Mouse (Mus musculus): Measurements from ENCODE around the gene Dnajc8. TPM values are rescaled to one million over a fixed set of nuclear protein-coding genes. Genes with fewer than 3 reads are reported as not detected.
A peak's percentile ranks its signal among the peaks of the same experiment; 100 is the strongest.
"Not testable (repeated sequence)": the region's sequence is repeated elsewhere in the genome, so short reads cannot be mapped to it uniquely, and the experiment has no call there.

Dnajc8 gene
- polyA plus RNA-seq, 1 experiment from 2014 or later: 77.7 TPM

- Histone ChIP-seq H3K4me3 (ENCODE audit: low read depth, low read length) (no peak overlapping the region), H3K27ac (ENCODE audit: low read length) (no peak overlapping the region), H3K27me3 (ENCODE audit: control insufficient read depth, insufficient read depth, low read depth, low read length) (no peaks in the 10 kb centered on the region), H3K36me3 (ENCODE audit: control insufficient read depth, insufficient read depth) (peaks cover 67% of the 10 kb centered on the region), H3K4me1 (ENCODE audit: control insufficient read depth, low read depth, low read length) (no peaks in the 10 kb centered on the region; the same call in 1 of the 2 replicates), H3K9ac (ENCODE audit: low read depth, low read length) (no peak overlapping the region), H3K4me2 (ENCODE audit: low read depth, low read length) (no peak overlapping the region), H3K9me3 (replicated peaks; ENCODE audit: control insufficient read depth, low read length) (no peaks in the 10 kb centered on the region)
- 25% methylated on average over 8 of the region's 8 CpGs for WGBS (ENCODE audit: insufficient replicate concordance)
- ATAC-seq (ENCODE audit: low read depth): peak; percentile 71
These were observed 10.5 kb downstream of the Dnajc8 start for GRCm38 (mm10) chr4:132545851-132546250.

- no peak; the same call in 1 of the 2 replicates for ATAC-seq (ENCODE audit: low read depth)
- peaks cover 36% of the 10 kb centered on the region for H3K36me3 ChIP-seq (ENCODE audit: control insufficient read depth, insufficient read depth)
- WGBS (ENCODE audit: insufficient replicate concordance): 69% methylated on average over 5 of the region's 5 CpGs
These were observed 18.9 kb downstream of the Dnajc8 start for GRCm38 (mm10) chr4:132554221-132554620.

GRCm38 (mm10) chr4:132554653-132555052 is 19.3 kb downstream of the Dnajc8 start:
- no peak overlapping the region for H3K4me2 ChIP-seq (ENCODE audit: low read depth, low read length)
- ATAC-seq (ENCODE audit: low read depth): no peak
- no peak overlapping the region for H3K27ac ChIP-seq (ENCODE audit: low read length)
- no peaks in the 10 kb centered on the region for H3K27me3 ChIP-seq (ENCODE audit: control insufficient read depth, insufficient read depth, low read depth, low read length)
- no peaks in the 10 kb centered on the region for H3K9me3 ChIP-seq (replicated peaks; ENCODE audit: control insufficient read depth, low read length)
- WGBS (ENCODE audit: insufficient replicate concordance): 33% methylated on average over 8 of the region's 8 CpGs
- peaks cover 6% of the 10 kb centered on the region for H3K4me1 ChIP-seq (ENCODE audit: control insufficient read depth, low read depth, low read length)
- H3K4me3 ChIP-seq (ENCODE audit: low read depth, low read length): no peak overlapping the region
- peaks cover 36% of the 10 kb centered on the region for H3K36me3 ChIP-seq (ENCODE audit: control insufficient read depth, insufficient read depth)
- H3K9ac ChIP-seq (ENCODE audit: low read depth, low read length): no peak overlapping the region

More at GRCm38 (mm10) chr4:132554221-132554620, 18.9 kb downstream of the Dnajc8 start:
- no peak overlapping the region for H3K4me3 ChIP-seq (ENCODE audit: low read depth, low read length)
- peaks cover 6% of the 10 kb centered on the region for H3K4me1 ChIP-seq (ENCODE audit: control insufficient read depth, low read depth, low read length)
- H3K9me3 ChIP-seq (replicated peaks; ENCODE audit: control insufficient read depth, low read length): no peaks in the 10 kb centered on the region
- no peak overlapping the region for H3K27ac ChIP-seq (ENCODE audit: low read length)
- no peak overlapping the region for H3K9ac ChIP-seq (ENCODE audit: low read depth, low read length)
- no peaks in the 10 kb centered on the region for H3K27me3 ChIP-seq (ENCODE audit: control insufficient read depth, insufficient read depth, low read depth, low read length)
- no peak overlapping the region for H3K4me2 ChIP-seq (ENCODE audit: low read depth, low read length)

- not testable (repeated sequence) for ATAC-seq (ENCODE audit: low read depth); H3K4me1 ChIP-seq (ENCODE audit: control insufficient read depth, low read depth, low read length); H3K9me3 ChIP-seq (replicated peaks; ENCODE audit: control insufficient read depth, low read length); H3K4me2 ChIP-seq (ENCODE audit: low read depth, low read length); H3K27ac ChIP-seq (ENCODE audit: low read length); H3K27me3 ChIP-seq (ENCODE audit: control insufficient read depth, insufficient read depth, low read depth, low read length); H3K4me3 ChIP-seq (ENCODE audit: low read depth, low read length); H3K9ac ChIP-seq (ENCODE audit: low read depth, low read length)
- 69% methylated on average over 7 of the region's 7 CpGs for WGBS (ENCODE audit: insufficient replicate concordance)
- peaks cover 29% of the 10 kb centered on the region for H3K36me3 ChIP-seq (ENCODE audit: control insufficient read depth, insufficient read depth)
These were observed 20.2 kb downstream of the Dnajc8 start for GRCm38 (mm10) chr4:132555550-132555949.

- no peaks in the 10 kb centered on the region for H3K4me1 ChIP-seq (ENCODE audit: control insufficient read depth, low read depth, low read length)
- no peaks in the 10 kb centered on the region for H3K9me3 ChIP-seq (replicated peaks; ENCODE audit: control insufficient read depth, low read length)
- 0 out of 2 replicates have a peak overlapping the region, but pooled peaks have one; percentile 54 for H3K27ac ChIP-seq (ENCODE audit: low read length)
- peak overlapping the region; percentile 25; the same call in 1 of the 2 replicates for H3K4me2 ChIP-seq (ENCODE audit: low read depth, low read length)
- H3K4me3 ChIP-seq (ENCODE audit: low read depth, low read length): no peak overlapping the region
- no peak overlapping the region for H3K9ac ChIP-seq (ENCODE audit: low read depth, low read length)
- WGBS (ENCODE audit: insufficient replicate concordance): 36% methylated on average over 3 of the region's 3 CpGs
- H3K27me3 ChIP-seq (ENCODE audit: control insufficient read depth, insufficient read depth, low read depth, low read length): no peaks in the 10 kb centered on the region
- ATAC-seq (ENCODE audit: low read depth): no peak
- H3K36me3 ChIP-seq (ENCODE audit: control insufficient read depth, insufficient read depth): no peaks in the 10 kb centered on the region
These were observed 27.9 kb downstream of the Dnajc8 start for GRCm38 (mm10) chr4:132563261-132563660.

GRCm38 (mm10) chr4:132563965-132564364 is 28.6 kb downstream of the Dnajc8 start, which contains the start of gene Ptafr:
Gene Ptafr (plus strand): TSS chr4:132564067.
- Histone ChIP-seq H3K9ac (ENCODE audit: low read depth, low read length) (no peak within 1 kb of the TSS), H3K4me1 (ENCODE audit: control insufficient read depth, low read depth, low read length) (no peaks in the 10 kb centered on the region), H3K36me3 (ENCODE audit: control insufficient read depth, insufficient read depth) (no peaks in the 10 kb centered on the region), H3K27ac (ENCODE audit: low read length) (peak within 1 kb of the TSS; percentile 54; the same call in 1 of the 2 replicates), H3K9me3 (replicated peaks; ENCODE audit: control insufficient read depth, low read length) (no peaks in the 10 kb centered on the region), H3K4me2 (ENCODE audit: low read depth, low read length) (peak within 1 kb of the TSS; percentile 25; the same call in 1 of the 2 replicates), H3K27me3 (ENCODE audit: control insufficient read depth, insufficient read depth, low read depth, low read length) (no peaks in the 10 kb centered on the region), H3K4me3 (ENCODE audit: low read depth, low read length) (peak within 1 kb of the TSS; percentile 27)
- peak; percentile 66 for ATAC-seq (ENCODE audit: low read depth)
- 8% methylated on average over 4 of the region's 4 CpGs for WGBS (ENCODE audit: insufficient replicate concordance)

- ATAC-seq (ENCODE audit: low read depth): no peak
These were observed 29.9 kb downstream of the Dnajc8 start for GRCm38 (mm10) chr4:132565089-132565747.

GRCm38 (mm10) chr4:132567361-132567779 is 32.0 kb downstream of the Dnajc8 start:
- WGBS (ENCODE audit: insufficient replicate concordance): 57% methylated on average over 9 of the region's 9 CpGs
- Histone ChIP-seq H3K27me3 (ENCODE audit: control insufficient read depth, insufficient read depth, low read depth, low read length) (no peaks in the 10 kb centered on the region), H3K9ac (ENCODE audit: low read depth, low read length) (no peak overlapping the region), H3K4me1 (ENCODE audit: control insufficient read depth, low read depth, low read length) (no peaks in the 10 kb centered on the region; the same call in 1 of the 2 replicates), H3K27ac (ENCODE audit: low read length) (no peak overlapping the region), H3K9me3 (replicated peaks; ENCODE audit: control insufficient read depth, low read length) (peaks cover 2% of the 10 kb centered on the region), H3K4me2 (ENCODE audit: low read depth, low read length) (no peak overlapping the region), H3K36me3 (ENCODE audit: control insufficient read depth, insufficient read depth) (no peaks in the 10 kb centered on the region), H3K4me3 (ENCODE audit: low read depth, low read length) (no peak overlapping the region)
- ATAC-seq (ENCODE audit: low read depth): no peak

More at GRCm38 (mm10) chr4:132565089-132565747, 29.9 kb downstream of the Dnajc8 start:
- peaks cover 2% of the 10 kb centered on the region for H3K9me3 ChIP-seq (replicated peaks; ENCODE audit: control insufficient read depth, low read length)
- 63% methylated on average over 12 of the region's 12 CpGs for WGBS (ENCODE audit: insufficient replicate concordance)
- H3K4me3 ChIP-seq (ENCODE audit: low read depth, low read length): no peak overlapping the region
- H3K9ac ChIP-seq (ENCODE audit: low read depth, low read length): no peak overlapping the region
- H3K4me1 ChIP-seq (ENCODE audit: control insufficient read depth, low read depth, low read length): no peaks in the 10 kb centered on the region
- H3K36me3 ChIP-seq (ENCODE audit: control insufficient read depth, insufficient read depth): no peaks in the 10 kb centered on the region
- no peaks in the 10 kb centered on the region for H3K27me3 ChIP-seq (ENCODE audit: control insufficient read depth, insufficient read depth, low read depth, low read length)
- no peak overlapping the region for H3K27ac ChIP-seq (ENCODE audit: low read length)
- H3K4me2 ChIP-seq (ENCODE audit: low read depth, low read length): no peak overlapping the region

GRCm38 (mm10) chr4:132569115-132569514 is 33.8 kb downstream of the Dnajc8 start:
- H3K27ac ChIP-seq (ENCODE audit: low read length): no peak overlapping the region
- no peak overlapping the region for H3K4me3 ChIP-seq (ENCODE audit: low read depth, low read length)
- H3K9ac ChIP-seq (ENCODE audit: low read depth, low read length): no peak overlapping the region
- no peaks in the 10 kb centered on the region for H3K36me3 ChIP-seq (ENCODE audit: control insufficient read depth, insufficient read depth)
- peaks cover 2% of the 10 kb centered on the region for H3K9me3 ChIP-seq (replicated peaks; ENCODE audit: control insufficient read depth, low read length)
- no peak for ATAC-seq (ENCODE audit: low read depth)
- 83% methylated on average over 5 of the region's 5 CpGs for WGBS (ENCODE audit: insufficient replicate concordance)
- H3K4me1 ChIP-seq (ENCODE audit: control insufficient read depth, low read depth, low read length): peaks cover 2% of the 10 kb centered on the region
- no peaks in the 10 kb centered on the region for H3K27me3 ChIP-seq (ENCODE audit: control insufficient read depth, insufficient read depth, low read depth, low read length)
- no peak overlapping the region for H3K4me2 ChIP-seq (ENCODE audit: low read depth, low read length)

Data from liver, embryonic 16.5 days (tissue).